Mouse (Mus musculus) CH12.LX (cell line): ENCODE results near the gene Frat1. TPM values are rescaled to one million over a fixed set of nuclear protein-coding genes. Genes with fewer than 3 reads are reported as not detected.
"Not testable (repeated sequence)": the region's sequence is repeated elsewhere in the genome, so short reads cannot be mapped to it uniquely, and the experiment has no call there.

ENCODE experiments used
- DNase-seq: peaks from one replicate; pipeline ENCODE4 v3.0.0-alpha.2; 2013; ENCODE audit errors: extremely low read depth
- H3K27ac ChIP-seq: 2 replicates; pipeline ENCODE4 v1.5.1; 2012; ENCODE audit warnings: low read depth, mild to moderate bottlenecking, control low read depth, moderate library complexity; ENCODE audit not compliant: insufficient read depth
- H3K27me3 ChIP-seq: replicated peaks from 2 replicates; pipeline ENCODE3; 2012; ENCODE audit warnings: inconsistent platforms
- H3K36me3 ChIP-seq, 2 experiments: replicated peaks in 1 of 2; 2 replicates each; pipeline versions ENCODE3 to v1.6.1; 2012; ENCODE audit warnings: inconsistent platforms in 1 of 2, low read length in 1 of 2, mild to moderate bottlenecking in 1 of 2, mixed read lengths in 1 of 2, moderate library complexity in 1 of 2; ENCODE audit not compliant: control insufficient read depth in 1 of 2, insufficient read depth in 1 of 2
- H3K4me1 ChIP-seq, 2 experiments: 2 replicates each; pipeline ENCODE4 v1.6.1; 2012; ENCODE audit warnings: inconsistent platforms in 1 of 2, moderate library complexity in 1 of 2; ENCODE audit not compliant: insufficient read depth in 2 of 2, control insufficient read depth in 1 of 2
- H3K4me2 ChIP-seq: 2 replicates; pipeline ENCODE4 v1.6.1; 2012; ENCODE audit warnings: low read depth, mild to moderate bottlenecking, control low read depth; ENCODE audit not compliant: poor library complexity, insufficient read depth, severe bottlenecking
- H3K4me3 ChIP-seq, 3 experiments: fragments of 150-350 bp in 1 of 3; sonication (generic) in 1 of 3; replicated peaks in 1 of 3; 2 replicates each; pipeline versions ENCODE3 to v1.5.1; 2011 to 2012; ENCODE audit warnings: low read depth in 2 of 3, low read length in 2 of 3, mild to moderate bottlenecking in 2 of 3, moderate library complexity in 2 of 3, control low read depth in 1 of 3, improper control_type of control experiment in 1 of 3, inconsistent platforms in 1 of 3, mixed read lengths in 1 of 3; ENCODE audit not compliant: poor library complexity in 1 of 3
- H3K79me2 ChIP-seq: replicated peaks from 2 replicates; pipeline ENCODE4 v1.6.1; 2012; ENCODE audit warnings: mild to moderate bottlenecking, moderate library complexity; ENCODE audit not compliant: control insufficient read depth, poor library complexity, insufficient read depth, severe bottlenecking; ENCODE audit errors: extremely low read depth
- H3K9ac ChIP-seq: 2 replicates; pipeline ENCODE4 v1.6.1; 2012; ENCODE audit warnings: low read depth, mild to moderate bottlenecking, control low read depth, moderate library complexity; ENCODE audit not compliant: insufficient read depth
- H3K9me3 ChIP-seq: replicated peaks from 2 replicates; pipeline ENCODE3; 2012; ENCODE audit warnings: low read length, inconsistent platforms, mixed read lengths
- CHD2 ChIP-seq: IDR thresholded peaks from 2 replicates; pipeline ENCODE4 v1.6.1; 2011; ENCODE audit warnings: low read length, improper control_type of control experiment
- ELF1 ChIP-seq: IDR thresholded peaks from 2 replicates; pipeline ENCODE4 v1.6.1; 2014; ENCODE audit warnings: low read depth, mild to moderate bottlenecking, inconsistent platforms, low read length, improper control_type of control experiment
- HCFC1 ChIP-seq: IDR thresholded peaks from 2 replicates; pipeline ENCODE4 v1.6.1; 2012; ENCODE audit warnings: low read depth, mild to moderate bottlenecking, inconsistent platforms, low read length, improper control_type of control experiment
- JUN ChIP-seq: IDR thresholded peaks from 2 replicates; pipeline ENCODE4 v1.6.1; 2011; ENCODE audit warnings: low read depth, mild to moderate bottlenecking, low read length, improper control_type of control experiment, moderate library complexity; ENCODE audit not compliant: insufficient read depth
- MXI1 ChIP-seq: IDR thresholded peaks from 2 replicates; pipeline ENCODE4 v1.6.1; 2011; ENCODE audit warnings: mild to moderate bottlenecking, low read depth, low read length, improper control_type of control experiment
- NRF1 ChIP-seq: IDR thresholded peaks from 2 replicates; pipeline ENCODE4 v1.6.1; 2014; ENCODE audit warnings: low read depth, mild to moderate bottlenecking, inconsistent platforms, low read length, improper control_type of control experiment, moderate library complexity
- POLR2AphosphoS2 ChIP-seq: IDR thresholded peaks from 2 replicates; pipeline ENCODE4 v1.6.1; 2011; ENCODE audit warnings: low read depth, low read length, improper control_type of control experiment
- RAD21 ChIP-seq: IDR thresholded peaks from 2 replicates; pipeline ENCODE4 v1.6.1; 2011; ENCODE audit warnings: low read depth, mild to moderate bottlenecking, low read length, improper control_type of control experiment, moderate library complexity
- dilution Hi-C: fragments of 300-500 bp; cut with MboI; formaldehyde crosslinking; loops from 2 replicates; pipeline ENCODE4 v1.14.3; 2020; ENCODE audit warnings: low sequenced_read_pairs; ENCODE audit not compliant: extremely low pct_unique_long_range_greater_than_20kb, extremely low pct_ligation_motif_present
- in situ Hi-C: fragments of 300-500 bp; cut with MboI; formaldehyde crosslinking; loops from 3 replicates; pipeline ENCODE4 v1.14.3; 2019; ENCODE audit warnings: low sequenced_read_pairs, low pct_ligation_motif_present, low pct_unique_long_range_greater_than_20kb, mixed read lengths
- polyA plus RNA-seq: library from polyadenylated mRNA; unstranded; fragments of >175 nt; gene quantifications from 2 replicates; pipeline ENCODE4 v1.2.1, GENCODE M21; 2012; ENCODE audit warnings: low read depth; ENCODE audit not compliant: insufficient read length
- total RNA-seq, 2 experiments: library from RNA; depleted of rRNA; stranded (reverse); fragments of 300-350 nt in 1 of 2; fragments of >200 nt in 1 of 2; gene quantifications; 2 replicates each; pipeline ENCODE4 v1.2.3; 2012 to 2014

The Frat1 gene
- total and polyA plus RNA-seq, 3 experiments = 0.64 to 2.0 (median 0.70) TPM

DNA sequence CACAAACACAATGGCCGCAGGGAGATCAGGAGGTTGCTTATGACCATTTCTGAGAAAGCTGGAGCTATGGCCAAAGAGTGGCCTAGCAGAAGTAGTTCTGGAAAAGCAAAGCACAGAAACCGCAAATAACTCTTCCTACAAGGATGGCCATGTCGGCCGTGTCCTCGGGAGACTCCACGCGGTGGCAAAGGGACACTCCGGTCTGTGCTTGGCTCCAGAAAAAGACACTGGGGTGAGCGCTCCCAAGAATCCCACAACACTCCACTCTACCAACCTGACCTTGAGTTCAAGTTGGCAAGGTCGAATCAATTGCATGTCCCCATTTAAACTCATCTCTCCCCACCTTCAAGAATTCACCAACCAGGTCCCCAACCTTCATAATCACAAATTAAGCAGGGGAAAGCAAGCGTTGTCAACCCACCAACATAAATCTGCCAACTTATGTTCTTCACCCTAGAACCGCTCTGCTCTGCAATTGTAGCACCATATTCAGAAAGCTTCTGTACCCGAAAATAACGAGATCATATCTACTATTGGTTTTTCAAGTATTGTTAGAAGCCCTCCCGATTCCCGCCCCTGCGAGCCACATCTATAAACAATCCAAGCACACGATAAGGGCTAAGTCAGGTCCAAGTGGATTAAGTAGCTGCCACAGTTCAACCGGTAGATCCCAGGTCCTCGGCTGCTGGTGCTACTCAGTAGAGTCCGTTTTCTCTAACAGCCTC lies 16.8 kb downstream of the Frat1 start:
- H3K36me3 ChIP-seq = no peaks in the 10 kb centered on the region
- peaks cover 6% of the 10 kb centered on the region for H3K9me3 ChIP-seq
- no peak for DNase-seq
- H3K9ac ChIP-seq = no peak overlapping the region
- peak overlapping the region; percentile 89 for H3K4me2 ChIP-seq
- H3K4me3 ChIP-seq = peak overlapping the region in 1 of 3 experiments; percentile 84
- peaks cover 20% of the 10 kb centered on the region for H3K27me3 ChIP-seq
- H3K27ac ChIP-seq = no peak overlapping the region
- dilution Hi-C loops = no loop called here
- TF ChIP-seq HCFC1 (no peak), ELF1 (no peak), RAD21 (no peak), CHD2 (no peak), POLR2AphosphoS2 (no peak), MXI1 (no peak)
- TF ChIP-seq, all 38 proteins: peak for 0
- Histone ChIP-seq H3K4me1 (peaks cover 0 to 16% of the 10 kb centered on the region in 2 experiments; a peak in 2 of 4 replicates), H3K79me2 (no peaks in the 10 kb centered on the region)
- in situ Hi-C loops = loop anchor here (10.0 kb wide), 1 partner anchor 48 kb away; the partner anchor contains the start of gene Rrp12

DNA sequence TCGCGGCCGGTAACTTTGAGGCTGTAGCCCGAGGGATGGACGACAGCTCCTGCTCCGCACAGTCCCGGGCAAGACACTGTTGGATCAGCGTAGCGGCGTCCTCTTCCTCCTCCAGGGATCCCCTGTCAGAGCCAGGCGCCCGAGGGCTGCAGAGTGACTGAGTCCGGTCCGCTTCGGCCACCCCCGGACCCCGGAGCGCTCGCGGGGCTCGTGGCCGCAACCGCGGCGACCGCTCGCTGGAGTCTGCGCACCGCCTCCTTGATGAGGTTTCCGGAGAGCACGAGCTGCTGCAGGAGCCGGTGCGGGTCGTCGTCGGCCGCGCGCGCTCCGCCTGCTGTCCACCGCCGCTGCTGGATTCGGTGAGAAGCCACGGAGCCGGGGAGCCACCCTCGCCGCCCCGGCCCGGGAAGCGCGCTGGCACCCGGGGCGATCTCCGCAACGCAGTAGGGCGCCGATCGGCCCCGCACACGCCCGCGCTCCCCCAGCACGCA lies 17.4 kb downstream of the Frat1 start:
- peak overlapping the region; percentile 89 for H3K4me2 ChIP-seq
- DNase-seq = no peak
- no peaks in the 10 kb centered on the region for H3K36me3 ChIP-seq
- peaks cover 6% of the 10 kb centered on the region for H3K9me3 ChIP-seq
- dilution Hi-C loops (no loop called here), in situ Hi-C loops (loop anchor here (10.0 kb wide), 1 partner anchor 48 kb away; the partner anchor contains the start of gene Rrp12)
- no peak overlapping the region for H3K27ac ChIP-seq
- H3K79me2 ChIP-seq = no peaks in the 10 kb centered on the region
- TF ChIP-seq JUN (no peak), NRF1 (peak; percentile 48)
- peaks cover 20% of the 10 kb centered on the region for H3K27me3 ChIP-seq
- peak overlapping the region; percentile 49 for H3K9ac ChIP-seq
- H3K4me1 ChIP-seq = peaks cover 0 to 16% of the 10 kb centered on the region in 2 experiments; a peak in 2 of 4 replicates
- peak overlapping the region in 2 of 3 experiments; percentile 56 to 84 for H3K4me3 ChIP-seq

DNA sequence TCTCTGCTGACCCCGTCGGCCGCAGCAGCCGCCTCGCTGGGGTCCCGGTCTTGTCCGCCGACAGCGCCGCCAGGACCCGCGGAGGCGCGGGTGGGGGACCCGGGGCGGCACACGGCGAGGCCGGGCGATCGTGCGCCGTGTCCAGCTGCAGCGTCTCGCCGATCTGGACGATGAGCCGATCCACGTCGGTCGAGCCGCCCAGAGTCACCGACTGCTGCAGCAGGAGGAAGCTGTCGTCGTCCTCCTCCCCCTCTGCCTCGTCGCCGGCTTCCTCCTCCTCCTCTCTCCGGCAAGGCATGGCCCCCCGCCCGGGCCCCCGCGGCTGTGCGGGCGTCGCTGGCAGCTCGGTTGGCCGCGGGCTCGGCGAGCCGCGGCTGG lies 17.8 kb downstream of the Frat1 start:
- H3K27me3 ChIP-seq = peaks cover 20% of the 10 kb centered on the region
- H3K79me2 ChIP-seq, DNase-seq, dilution Hi-C loops, H3K36me3 ChIP-seq, H3K27ac ChIP-seq, H3K9me3 ChIP-seq: not testable (repeated sequence)
- H3K4me2 ChIP-seq = peak overlapping the region; percentile 89
- in situ Hi-C loops = loop anchor here (10.0 kb wide), 1 partner anchor 47 kb away; the partner anchor contains the start of gene Rrp12
- H3K4me1 ChIP-seq = peaks cover 0 to 16% of the 10 kb centered on the region in 2 experiments; a peak in 2 of 4 replicates
- H3K9ac ChIP-seq = peak overlapping the region; percentile 49
- peak overlapping the region; percentile 25 to 84 (median 56) for H3K4me3 ChIP-seq
